Comparison of ENCODE assay signal across 14 mouse cellular contexts in genomic region chr2:36220106-36220505, GRCm38 (mm10).
"Had no signal": no experiment of that assay in that cellular context is flagged by ENCODE, and none has a peak within 500 bp of the region (broad histone marks: within the 10 kb centered on the region; RNA-seq: fewer than 3 reads in every experiment).

No protein-coding gene starts in this region.

- H3K36me3 ChIP-seq: limb, embryonic 15.5 days; liver, embryonic 13.5 days; midbrain, embryonic 10.5 days; neural tube, embryonic 12.5 days had no signal

- ATAC-seq: intestine, postnatal 0 days; liver, postnatal 0 days had no signal

- DNase-seq: kidney, adult 8-10 months; kidney, postnatal 25 days; liver, embryonic 13.5 days; liver, postnatal 0 days; midbrain, embryonic 14.5 days; right cerebral cortex, postnatal 4 days; spleen, adult 18-20 months; thymus, adult 2 months had no signal

- H3K4me2 ChIP-seq: limb, embryonic 15.5 days; liver, embryonic 13.5 days; neural tube, embryonic 12.5 days had no signal

- H3K4me3 ChIP-seq: left cerebral cortex, adult 2 months; limb, embryonic 15.5 days; liver, embryonic 13.5 days; midbrain, embryonic 10.5 days; myocyte; neural tube, embryonic 12.5 days had no signal

- H3K9ac ChIP-seq: limb, embryonic 15.5 days; liver, embryonic 13.5 days; liver, postnatal 0 days; neural tube, embryonic 12.5 days had no signal

- H3K27me3 ChIP-seq: limb, embryonic 15.5 days; liver, embryonic 13.5 days; neural tube, embryonic 12.5 days had no signal

- H3K27ac ChIP-seq: left cerebral cortex, adult 2 months; limb, embryonic 15.5 days; liver, embryonic 13.5 days; midbrain, embryonic 10.5 days; neural tube, embryonic 12.5 days had no signal

- H3K9me3 ChIP-seq: limb, embryonic 15.5 days; liver, embryonic 13.5 days; midbrain, embryonic 10.5 days; neural tube, embryonic 12.5 days had no signal
